Mouse (Mus musculus): ENCODE measurements around the gene Zfp341. TPM values are rescaled to one million over a fixed set of nuclear protein-coding genes. Genes with fewer than 3 reads are reported as not detected.

Gene Zfp341
- total and polyA plus RNA-seq, 3 experiments, result 0.58 to 4.4 (median 1.6) TPM

GRCm38 (mm10) chr2:154569071-154569748 lies 43.9 kb upstream of the Zfp341 start (continued):
- no peak for TF ChIP-seq E2F4 (IDR thresholded peaks at IDR 0.05; ENCODE audit: insufficient replicate concordance, low read depth, low read length)
- no peak for TF ChIP-seq MAFK (IDR thresholded peaks at IDR 0.05; ENCODE audit: insufficient replicate concordance, low read length)
- TF ChIP-seq ZC3H11A (IDR thresholded peaks at IDR 0.05; ENCODE audit: low read depth, low read length), result no peak
- TF ChIP-seq ELF1 (IDR thresholded peaks at IDR 0.05; ENCODE audit: low read depth, low read length), result peak; percentile 34; the same call in 1 of the 2 replicates
- no peak for TF ChIP-seq MAZ (IDR thresholded peaks at IDR 0.05; ENCODE audit: low read depth, low read length)

DNA sequence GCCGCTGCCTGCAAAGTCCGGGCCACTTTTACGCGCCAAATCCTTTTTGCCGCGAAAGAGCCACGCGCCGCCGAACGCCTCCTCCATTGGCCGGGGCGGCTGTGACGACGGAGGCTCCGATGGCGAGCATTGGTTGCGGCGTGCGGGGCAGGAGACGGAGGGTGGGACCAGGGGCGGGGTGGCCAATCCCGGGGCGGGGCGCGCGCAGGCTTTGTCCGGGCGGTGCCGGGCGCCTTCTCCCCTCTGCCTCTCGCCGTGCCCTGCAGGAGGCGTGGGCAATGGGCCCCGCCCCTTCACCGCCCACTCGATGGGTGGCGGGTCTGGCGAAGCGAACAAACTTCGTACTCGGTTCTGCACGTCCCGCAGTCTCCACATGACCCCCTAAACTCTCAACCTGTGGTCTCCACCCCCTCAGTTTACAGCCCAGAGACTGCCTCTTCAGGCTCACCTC lies 43.2 kb upstream of the Zfp341 start, which contains the start of gene E2f1:
Gene E2f1 (minus strand): TSS at position 57 of the 451 bp plus-strand sequence.
- H3K79me2 ChIP-seq (replicated peaks; ENCODE audit: control insufficient read depth, extremely low read depth, insufficient read depth, poor library complexity, severe bottlenecking), result peaks cover 22% of the 10 kb centered on the region
- dilution Hi-C loops (cut with MboI; ENCODE audit: extremely low pct_ligation_motif_present, extremely low pct_unique_long_range_greater_than_20kb, low sequenced_read_pairs), result no loop called here
- no peaks in the 10 kb centered on the region for H3K27me3 ChIP-seq (replicated peaks)
- H3K27ac ChIP-seq (ENCODE audit: insufficient read depth, low read depth), result peak within 1 kb of the TSS; percentile 56
- H3K4me1 ChIP-seq (ENCODE audit: control insufficient read depth in 1 of 2, insufficient read depth in 2 of 2), result peaks cover 7 to 52% of the 10 kb centered on the region in 2 experiments
- peak within 1 kb of the TSS; percentile 90 for H3K4me2 ChIP-seq (ENCODE audit: insufficient read depth, low read depth, poor library complexity, severe bottlenecking)
- peaks cover 0 to 19% of the 10 kb centered on the region in 2 experiments for H3K36me3 ChIP-seq (replicated peaks in 1 of 2; ENCODE audit: control insufficient read depth in 1 of 2, insufficient read depth in 1 of 2, low read length in 1 of 2)
- in situ Hi-C loops (cut with MboI; ENCODE audit: low pct_ligation_motif_present, low pct_unique_long_range_greater_than_20kb, low sequenced_read_pairs), result no loop called here
- peak within 1 kb of the TSS; percentile 74 to 95 (median 75) for H3K4me3 ChIP-seq (replicated peaks in 1 of 3; ENCODE audit: low read depth in 2 of 3, low read length in 2 of 3, poor library complexity in 1 of 3)
- DNase-seq (ENCODE audit: extremely low read depth), result peak; percentile 94
- no peaks in the 10 kb centered on the region for H3K9me3 ChIP-seq (replicated peaks; ENCODE audit: low read length)
- H3K9ac ChIP-seq (ENCODE audit: insufficient read depth, low read depth), result peak within 1 kb of the TSS; percentile 64
- no peak for TF ChIP-seq PAX5 (IDR thresholded peaks at IDR 0.05; ENCODE audit: low read length)
- TF ChIP-seq MXI1 (IDR thresholded peaks at IDR 0.05; ENCODE audit: low read depth, low read length), result peak; percentile 74
- no peak for TF ChIP-seq EP300 (IDR thresholded peaks at IDR 0.05; ENCODE audit: low read length)
- no peak for TF ChIP-seq CHD1 (IDR thresholded peaks at IDR 0.05; ENCODE audit: low read depth, low read length)
- no peak for TF ChIP-seq ZC3H11A (IDR thresholded peaks at IDR 0.05; ENCODE audit: low read depth, low read length)
- TF ChIP-seq USF2 (conservative IDR thresholded peaks at IDR 0.05; ENCODE audit: low read depth, low read length), result no peak; the same call in 1 of the 2 replicates
- peak; percentile 86; the same call in 1 of the 2 replicates for TF ChIP-seq SIN3A (IDR thresholded peaks at IDR 0.05; ENCODE audit: low read length)
- TF ChIP-seq JUN (IDR thresholded peaks at IDR 0.05; ENCODE audit: insufficient read depth, low read depth, low read length), result no peak
- TF ChIP-seq NRF1 (IDR thresholded peaks at IDR 0.05; ENCODE audit: low read depth, low read length), result peak; percentile 82
- 0 out of 2 replicates have a peak, but pooled peaks have one; percentile 53 for TF ChIP-seq MAZ (IDR thresholded peaks at IDR 0.05; ENCODE audit: low read depth, low read length)
- TF ChIP-seq MAX (IDR thresholded peaks at IDR 0.05; ENCODE audit: low read length), result peak; percentile 80
- no peak for TF ChIP-seq CTCF (conservative IDR thresholded peaks at IDR 0.05 in 1 of 2, IDR thresholded peaks at IDR 0.05 in 1 of 2; ENCODE audit: low read depth in 2 of 2, low read length in 2 of 2)
- TF ChIP-seq UBTF (IDR thresholded peaks at IDR 0.05; ENCODE audit: low read depth, low read length), result no peak
- TF ChIP-seq JUND (conservative IDR thresholded peaks at IDR 0.05; ENCODE audit: low read depth, low read length), result no peak
- no peak for TF ChIP-seq RCOR1 (conservative IDR thresholded peaks at IDR 0.05; ENCODE audit: low read depth, low read length)
- peak; percentile 79 for TF ChIP-seq USF1 (IDR thresholded peaks at IDR 0.05; ENCODE audit: low read depth, low read length)
- no peak for TF ChIP-seq MAFK (IDR thresholded peaks at IDR 0.05; ENCODE audit: insufficient replicate concordance, low read length)
- TF ChIP-seq ETS1 (conservative IDR thresholded peaks at IDR 0.05; ENCODE audit: low read depth, low read length), result no peak
- TF ChIP-seq BHLHE40 (IDR thresholded peaks at IDR 0.05; ENCODE audit: low read depth, low read length), result peak; percentile 19; the same call in 1 of the 2 replicates
- TF ChIP-seq ZMIZ1 (IDR thresholded peaks at IDR 0.05; ENCODE audit: low read depth, low read length), result peak; percentile 77
- TF ChIP-seq SMC3 (IDR thresholded peaks at IDR 0.05; ENCODE audit: low read depth, low read length), result no peak
- no peak for TF ChIP-seq ZKSCAN1 (IDR thresholded peaks at IDR 0.05; ENCODE audit: borderline replicate concordance, low read depth, low read length)
- TF ChIP-seq MEF2A (IDR thresholded peaks at IDR 0.05; ENCODE audit: borderline replicate concordance, low read depth, low read length), result 0 out of 2 replicates have a peak, but pooled peaks have one; percentile 18
- 0 out of 2 replicates have a peak, but pooled peaks have one; percentile 18 for TF ChIP-seq E2F4 (IDR thresholded peaks at IDR 0.05; ENCODE audit: insufficient replicate concordance, low read depth, low read length)
- peak; percentile 66 for TF ChIP-seq POLR2A (IDR thresholded peaks at IDR 0.05; ENCODE audit: low read depth, low read length)
- TF ChIP-seq GABPA (IDR thresholded peaks at IDR 0.05; ENCODE audit: insufficient replicate concordance, low read depth, low read length), result no peak
- no peak; the same call in 1 of the 2 replicates for TF ChIP-seq ELF1 (IDR thresholded peaks at IDR 0.05; ENCODE audit: low read depth, low read length)
- TF ChIP-seq CHD2 (IDR thresholded peaks at IDR 0.05; ENCODE audit: low read length), result peak; percentile 54; the same call in 1 of the 2 replicates
- no peak; the same call in 1 of the 2 replicates for TF ChIP-seq HCFC1 (IDR thresholded peaks at IDR 0.05; ENCODE audit: low read depth, low read length)
- peak; percentile 57 for TF ChIP-seq NELFE (IDR thresholded peaks at IDR 0.05; ENCODE audit: low read depth, low read length)
- no peak for TF ChIP-seq ZNF384 (IDR thresholded peaks at IDR 0.05; ENCODE audit: low read depth, low read length)
- TF ChIP-seq IRF4 (IDR thresholded peaks at IDR 0.05; ENCODE audit: low read depth, low read length), result no peak; the same call in 1 of the 2 replicates
- TF ChIP-seq TCF12 (IDR thresholded peaks at IDR 0.05; ENCODE audit: low read depth, low read length), result peak; percentile 44; the same call in 1 of the 2 replicates
- no peak for TF ChIP-seq RAD21 (IDR thresholded peaks at IDR 0.05; ENCODE audit: low read depth, low read length)

Data from CH12.LX (cell line).